Mouse (Mus musculus): ENCODE data around the gene Grtp1. TPM values are rescaled to one million over a fixed set of nuclear protein-coding genes. Genes with fewer than 3 reads are reported as not detected.

Gene Grtp1
- polyA plus RNA-seq, 1 experiment from 2014 or later: 11.5 TPM

GRCm38 (mm10) chr8:13203472-13203871 is 3.1 kb upstream of the Grtp1 start:
- 59% methylated on average over 1 of the region's 1 CpGs for WGBS (ENCODE audit: insufficient replicate concordance)
- no peaks in the 10 kb centered on the region; the same call in 1 of the 2 replicates for H3K27me3 ChIP-seq
- peak overlapping the region; percentile 95 for H3K27ac ChIP-seq
- peak overlapping the region; percentile 92 for H3K9ac ChIP-seq
- ATAC-seq (ENCODE audit: low read depth) (no peak), DNase-seq (peak; percentile 50)
- peaks cover 9% of the 10 kb centered on the region; the same call in 1 of the 2 replicates for H3K36me3 ChIP-seq
- H3K4me1 ChIP-seq (replicated peaks): peaks cover 85% of the 10 kb centered on the region
- H3K4me3 ChIP-seq (replicated peaks): peak overlapping the region; percentile 91
- H3K4me2 ChIP-seq: peak overlapping the region; percentile 97
- H3K9me3 ChIP-seq (replicated peaks): no peaks in the 10 kb centered on the region

- Histone ChIP-seq H3K4me3 (replicated peaks) (peak overlapping the region; percentile 91), H3K27ac (peak overlapping the region; percentile 95), H3K4me1 (replicated peaks) (peaks cover 82% of the 10 kb centered on the region), H3K4me2 (peak overlapping the region; percentile 97), H3K9ac (peak overlapping the region; percentile 92), H3K9me3 (replicated peaks) (no peaks in the 10 kb centered on the region), H3K36me3 (peaks cover 9% of the 10 kb centered on the region; the same call in 1 of the 2 replicates), H3K27me3 (no peaks in the 10 kb centered on the region; the same call in 1 of the 2 replicates)
- ATAC-seq (ENCODE audit: low read depth) (peak; percentile 83), DNase-seq (peak; percentile 79)
- 7% methylated on average over 3 of the region's 3 CpGs for WGBS (ENCODE audit: insufficient replicate concordance)
Observed at GRCm38 (mm10) chr8:13202806-13203205, 2.4 kb upstream of the Grtp1 start.

GRCm38 (mm10) chr8:13202041-13202440 is 1.6 kb upstream of the Grtp1 start:
- Histone ChIP-seq H3K4me3 (replicated peaks) (peak overlapping the region; percentile 91), H3K9me3 (replicated peaks) (no peaks in the 10 kb centered on the region), H3K27ac (peak overlapping the region; percentile 95), H3K4me2 (peak overlapping the region; percentile 97), H3K9ac (peak overlapping the region; percentile 92), H3K36me3 (peaks cover 9% of the 10 kb centered on the region; the same call in 1 of the 2 replicates), H3K27me3 (no peaks in the 10 kb centered on the region; the same call in 1 of the 2 replicates), H3K4me1 (replicated peaks) (peaks cover 75% of the 10 kb centered on the region)
- DNase-seq (no peak), ATAC-seq (ENCODE audit: low read depth) (no peak)
- WGBS (ENCODE audit: insufficient replicate concordance): 29% methylated on average over 3 of the region's 3 CpGs

GRCm38 (mm10) chr8:13201013-13201334 is 554 bp upstream of the Grtp1 start:
- Histone ChIP-seq H3K4me1 (replicated peaks) (peaks cover 72% of the 10 kb centered on the region), H3K27me3 (no peaks in the 10 kb centered on the region; the same call in 1 of the 2 replicates), H3K27ac (peak overlapping the region; percentile 95), H3K9me3 (replicated peaks) (no peaks in the 10 kb centered on the region), H3K36me3 (peaks cover 9% of the 10 kb centered on the region; the same call in 1 of the 2 replicates), H3K4me2 (peak overlapping the region; percentile 97), H3K9ac (peak overlapping the region; percentile 92), H3K4me3 (replicated peaks) (peak overlapping the region; percentile 91)
- DNase-seq: no peak
- WGBS (ENCODE audit: insufficient replicate concordance): 3% methylated on average over 18 of the region's 18 CpGs
- peak; percentile 35 for ATAC-seq (ENCODE audit: low read depth)

- H3K9ac ChIP-seq: peak overlapping the region; percentile 92
- no peaks in the 10 kb centered on the region; the same call in 1 of the 2 replicates for H3K27me3 ChIP-seq
- peak overlapping the region; percentile 97 for H3K4me2 ChIP-seq
- DNase-seq (no peak), ATAC-seq (ENCODE audit: low read depth) (no peak)
- peak overlapping the region; percentile 59 for H3K27ac ChIP-seq
- H3K9me3 ChIP-seq (replicated peaks): no peaks in the 10 kb centered on the region
- WGBS (ENCODE audit: insufficient replicate concordance): 31% methylated on average over 14 of the region's 14 CpGs
- peaks cover 9% of the 10 kb centered on the region; the same call in 1 of the 2 replicates for H3K36me3 ChIP-seq
- peaks cover 68% of the 10 kb centered on the region for H3K4me1 ChIP-seq (replicated peaks)
- peak overlapping the region; percentile 91 for H3K4me3 ChIP-seq (replicated peaks)
Observed at GRCm38 (mm10) chr8:13199385-13200061, 897 bp downstream of the Grtp1 start.

- Histone ChIP-seq H3K36me3 (no peaks in the 10 kb centered on the region), H3K9me3 (replicated peaks) (no peaks in the 10 kb centered on the region), H3K27ac (no peak overlapping the region; the same call in 1 of the 2 replicates), H3K4me2 (no peak overlapping the region), H3K27me3 (no peaks in the 10 kb centered on the region; the same call in 1 of the 2 replicates), H3K4me1 (replicated peaks) (peaks cover 59% of the 10 kb centered on the region), H3K9ac (no peak overlapping the region), H3K4me3 (replicated peaks) (no peak overlapping the region)
- 81% methylated on average over 5 of the region's 5 CpGs for WGBS (ENCODE audit: insufficient replicate concordance)
- DNase-seq (no peak), ATAC-seq (ENCODE audit: low read depth) (no peak)
Observed at GRCm38 (mm10) chr8:13197493-13197892, 2.9 kb downstream of the Grtp1 start.

GRCm38 (mm10) chr8:13194818-13195217 is 5.6 kb downstream of the Grtp1 start:
- DNase-seq (no peak), ATAC-seq (ENCODE audit: low read depth) (no peak)
- Histone ChIP-seq H3K9me3 (replicated peaks) (no peaks in the 10 kb centered on the region), H3K4me2 (no peak overlapping the region), H3K27ac (no peak overlapping the region; the same call in 1 of the 2 replicates), H3K27me3 (no peaks in the 10 kb centered on the region; the same call in 1 of the 2 replicates), H3K36me3 (no peaks in the 10 kb centered on the region), H3K4me3 (replicated peaks) (no peak overlapping the region), H3K4me1 (replicated peaks) (peaks cover 45% of the 10 kb centered on the region), H3K9ac (no peak overlapping the region)
- 54% methylated on average over 10 of the region's 10 CpGs for WGBS (ENCODE audit: insufficient replicate concordance)

GRCm38 (mm10) chr8:13190235-13190634 is 10.2 kb downstream of the Grtp1 start:
- peaks cover 13% of the 10 kb centered on the region for H3K4me1 ChIP-seq (replicated peaks)
- H3K4me2 ChIP-seq: no peak overlapping the region
- H3K9me3 ChIP-seq (replicated peaks): no peaks in the 10 kb centered on the region
- ATAC-seq (ENCODE audit: low read depth): no peak
- peaks cover 23% of the 10 kb centered on the region; the same call in 1 of the 2 replicates for H3K36me3 ChIP-seq
- DNase-seq: no peak
- no peak overlapping the region for H3K4me3 ChIP-seq (replicated peaks)
- no peak overlapping the region for H3K9ac ChIP-seq
- 84% methylated on average over 8 of the region's 8 CpGs for WGBS (ENCODE audit: insufficient replicate concordance)
- no peak overlapping the region for H3K27ac ChIP-seq
- H3K27me3 ChIP-seq: no peaks in the 10 kb centered on the region

GRCm38 (mm10) chr8:13188857-13189256 is 11.6 kb downstream of the Grtp1 start:
- H3K4me2 ChIP-seq: no peak overlapping the region
- H3K36me3 ChIP-seq: peaks cover 33% of the 10 kb centered on the region
- H3K4me1 ChIP-seq (replicated peaks): peaks cover 6% of the 10 kb centered on the region

GRCm38 (mm10) chr8:13188052-13188555 is 12.3 kb downstream of the Grtp1 start:
- DNase-seq (no peak), ATAC-seq (ENCODE audit: low read depth) (no peak)
- no peak overlapping the region for H3K4me2 ChIP-seq
- H3K27me3 ChIP-seq: no peaks in the 10 kb centered on the region
- 86% methylated on average over 13 of the region's 13 CpGs for WGBS (ENCODE audit: insufficient replicate concordance)
- H3K4me3 ChIP-seq (replicated peaks): no peak overlapping the region
- no peaks in the 10 kb centered on the region for H3K9me3 ChIP-seq (replicated peaks)
- H3K4me1 ChIP-seq (replicated peaks): peaks cover under 1% of the 10 kb centered on the region
- no peak overlapping the region for H3K9ac ChIP-seq
- H3K36me3 ChIP-seq: peaks cover 33% of the 10 kb centered on the region
- no peak overlapping the region for H3K27ac ChIP-seq

More at GRCm38 (mm10) chr8:13188857-13189256, 11.6 kb downstream of the Grtp1 start:
- ATAC-seq (ENCODE audit: low read depth): no peak
- H3K9me3 ChIP-seq (replicated peaks): no peaks in the 10 kb centered on the region
- H3K4me3 ChIP-seq (replicated peaks): no peak overlapping the region
- no peak overlapping the region for H3K27ac ChIP-seq
- H3K9ac ChIP-seq: no peak overlapping the region
- 84% methylated on average over 1 of the region's 1 CpGs for WGBS (ENCODE audit: insufficient replicate concordance)
- DNase-seq: no peak
- no peaks in the 10 kb centered on the region for H3K27me3 ChIP-seq

- DNase-seq (no peak), ATAC-seq (ENCODE audit: low read depth) (no peak)
- H3K9ac ChIP-seq: no peak overlapping the region
- no peak overlapping the region for H3K4me2 ChIP-seq
- no peaks in the 10 kb centered on the region for H3K4me1 ChIP-seq (replicated peaks)
- H3K4me3 ChIP-seq (replicated peaks): no peak overlapping the region
- H3K27me3 ChIP-seq: no peaks in the 10 kb centered on the region
- H3K27ac ChIP-seq: no peak overlapping the region
- H3K9me3 ChIP-seq (replicated peaks): no peaks in the 10 kb centered on the region
- 72% methylated on average over 7 of the region's 7 CpGs for WGBS (ENCODE audit: insufficient replicate concordance)
- peaks cover 33% of the 10 kb centered on the region for H3K36me3 ChIP-seq
Observed at GRCm38 (mm10) chr8:13187638-13188037, 12.8 kb downstream of the Grtp1 start.
